Mouse (Mus musculus) ovary, postnatal 14 days (tissue): ENCODE results near the gene 2310033P09Rik.
A peak's percentile ranks its signal among the peaks of the same experiment; 100 is the strongest.

Experiments used
- DNase-seq: peaks from one replicate; pipeline ENCODE4 v3.0.0; 2022; ENCODE audit warnings: low spot score

The 2310033P09Rik gene

GRCm38 (mm10) chr11:59208153-59208831 lies at the start of gene 2310033P09Rik:
Gene 2310033P09Rik, plus strand, starts transcription at chr11:59208321.
- DNase-seq: peak; percentile 93

DNA sequence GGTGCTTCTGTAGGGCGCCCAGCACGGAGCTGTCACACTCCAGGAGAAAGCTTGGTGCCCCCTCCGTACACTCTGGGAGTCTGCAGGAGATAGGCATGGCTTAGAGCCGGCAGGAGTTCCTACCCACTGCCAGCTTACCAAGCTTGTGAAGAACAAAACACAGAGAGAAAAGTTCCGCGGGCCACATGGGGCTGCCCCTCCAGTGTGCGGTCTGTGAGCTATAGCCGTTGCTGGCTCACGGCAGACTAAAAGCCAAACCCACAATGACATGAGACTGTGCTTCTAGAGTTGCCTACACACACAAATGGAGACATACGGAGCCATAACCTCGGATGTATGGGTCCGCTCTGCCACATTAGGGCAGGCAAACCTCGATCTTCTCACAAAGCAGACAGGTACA lies 49.0 kb upstream of the 2310033P09Rik start:
- DNase-seq: no peak

DNA sequence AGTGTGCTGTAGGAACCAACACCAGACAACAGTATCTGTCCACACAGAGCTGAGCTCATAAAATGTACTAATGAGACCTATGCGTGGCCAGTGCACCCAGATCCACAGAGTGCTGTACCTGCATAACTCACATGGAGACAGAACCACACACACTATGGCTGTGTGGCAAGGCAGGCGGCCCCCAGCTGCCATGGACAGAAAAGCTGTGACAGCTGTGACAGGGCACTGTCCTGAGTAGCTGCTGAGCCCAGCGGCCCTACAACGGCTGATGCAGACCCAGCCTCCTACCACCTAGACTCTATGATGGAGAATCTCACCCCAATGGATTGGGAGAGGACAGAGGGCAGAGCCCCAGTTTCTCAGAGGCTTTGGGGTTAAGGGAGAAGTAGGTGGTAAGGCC lies 48.6 kb upstream of the 2310033P09Rik start:
- DNase-seq: no peak

GRCm38 (mm10) chr11:59161398-59161797 lies 46.7 kb upstream of the 2310033P09Rik start:
- no peak for DNase-seq

GRCm38 (mm10) chr11:59162443-59163254 lies 45.5 kb upstream of the 2310033P09Rik start:
- no peak for DNase-seq

GRCm38 (mm10) chr11:59163255-59164236 lies 44.6 kb upstream of the 2310033P09Rik start, which contains the start of gene Iba57:
Gene Iba57, minus strand, starts transcription at chr11:59163739.
- peak; percentile 92 for DNase-seq

DNA sequence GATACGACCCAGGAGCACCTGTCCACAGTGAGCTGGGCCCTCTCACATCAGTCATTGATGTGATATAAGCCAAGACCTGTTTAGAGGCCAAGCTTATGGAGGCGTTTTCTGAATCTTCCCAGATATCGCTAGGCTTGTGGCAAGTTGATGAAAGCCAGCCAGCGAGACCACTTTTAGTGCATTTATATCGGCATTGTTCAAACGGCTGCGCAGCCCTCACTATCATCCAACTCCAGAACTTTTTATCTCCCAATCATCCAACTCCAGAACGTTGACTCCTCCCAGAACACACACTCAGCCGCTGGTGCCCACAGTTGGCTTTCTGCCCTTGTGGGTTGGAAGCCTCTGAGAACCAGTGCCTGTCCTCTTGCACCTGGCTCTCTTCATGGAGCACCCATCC lies 43.7 kb upstream of the 2310033P09Rik start:
- DNase-seq: no peak

- DNase-seq: no peak
Observed at GRCm38 (mm10) chr11:59165616-59166241, 42.4 kb upstream of the 2310033P09Rik start.

- no peak for DNase-seq
Observed at GRCm38 (mm10) chr11:59169807-59170206, 38.3 kb upstream of the 2310033P09Rik start.

DNA sequence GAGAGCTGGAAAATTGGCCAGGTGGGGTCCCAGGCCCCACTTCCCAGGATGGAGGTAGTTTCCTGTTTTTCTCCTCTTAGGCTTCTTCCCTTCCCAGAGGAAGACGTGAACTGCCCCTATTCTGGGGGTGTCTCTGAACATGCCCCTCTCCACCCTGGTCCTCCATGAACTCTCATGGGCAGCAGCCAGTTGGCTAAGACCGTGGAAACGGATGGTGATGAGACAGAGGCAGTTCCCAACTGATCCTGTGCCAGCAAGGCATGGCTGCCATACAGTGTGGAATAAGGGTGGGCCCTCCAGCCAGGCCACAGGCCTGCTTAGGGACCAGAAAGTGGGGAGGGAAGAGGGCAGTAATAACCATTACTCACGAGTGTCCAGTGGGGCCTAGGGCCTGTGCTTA lies 37.6 kb upstream of the 2310033P09Rik start:
- DNase-seq: no peak

GRCm38 (mm10) chr11:59174189-59174838 lies 33.8 kb upstream of the 2310033P09Rik start:
- no peak for DNase-seq

DNA sequence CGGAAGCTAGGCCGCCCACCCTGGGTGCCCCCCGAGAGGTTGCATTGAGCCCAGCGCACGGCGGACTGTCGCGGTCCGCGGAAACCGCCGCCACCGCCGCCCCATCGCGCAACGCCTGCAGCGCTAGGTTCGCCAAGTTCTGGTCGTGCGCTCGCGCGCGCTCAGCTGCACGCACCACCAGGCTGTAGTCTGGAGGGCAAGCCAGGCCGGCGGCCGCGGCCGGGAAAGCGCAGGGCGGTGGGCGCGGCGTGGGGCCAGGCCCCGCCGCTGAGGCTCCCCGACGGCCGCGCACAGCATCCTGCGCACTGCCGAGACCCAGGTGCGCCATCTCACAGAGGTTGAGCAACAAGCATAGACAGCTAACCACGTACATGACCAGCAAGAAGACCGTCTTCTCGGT lies 31.6 kb upstream of the 2310033P09Rik start:
- no peak for DNase-seq

- DNase-seq: no peak
Observed at GRCm38 (mm10) chr11:59176921-59177320, 31.2 kb upstream of the 2310033P09Rik start.

DNA sequence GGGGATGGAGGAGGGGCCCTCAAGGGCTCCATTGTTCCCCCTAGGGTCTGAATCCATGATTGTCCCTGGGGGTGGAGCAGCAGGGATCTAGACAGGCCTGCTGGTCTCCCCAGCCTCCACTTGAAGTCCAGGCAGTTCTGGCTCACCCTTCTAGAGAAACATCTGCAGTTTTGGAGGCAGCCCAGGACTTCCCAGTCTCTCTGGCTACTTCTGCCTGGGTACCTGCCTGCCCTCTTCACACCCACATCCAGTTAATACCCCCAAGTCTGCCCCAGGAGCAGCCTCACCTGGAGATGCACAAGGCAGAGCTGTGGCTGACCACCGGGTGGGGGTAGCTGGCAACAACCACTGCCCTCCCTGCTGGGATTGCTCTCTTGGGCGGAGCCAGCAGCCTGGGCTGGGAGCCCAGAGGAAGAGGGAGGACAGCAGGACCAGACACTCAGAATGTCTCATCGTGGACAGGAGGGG lies 25.2 kb upstream of the 2310033P09Rik start, which contains the start of gene Gjc2:
Gene Gjc2 (minus strand): TSS at position 350 of the 468 bp plus-strand sequence.
- peak; percentile 56 for DNase-seq

GRCm38 (mm10) chr11:59183821-59184220 lies 24.3 kb upstream of the 2310033P09Rik start:
- peak; percentile 55 for DNase-seq

DNA sequence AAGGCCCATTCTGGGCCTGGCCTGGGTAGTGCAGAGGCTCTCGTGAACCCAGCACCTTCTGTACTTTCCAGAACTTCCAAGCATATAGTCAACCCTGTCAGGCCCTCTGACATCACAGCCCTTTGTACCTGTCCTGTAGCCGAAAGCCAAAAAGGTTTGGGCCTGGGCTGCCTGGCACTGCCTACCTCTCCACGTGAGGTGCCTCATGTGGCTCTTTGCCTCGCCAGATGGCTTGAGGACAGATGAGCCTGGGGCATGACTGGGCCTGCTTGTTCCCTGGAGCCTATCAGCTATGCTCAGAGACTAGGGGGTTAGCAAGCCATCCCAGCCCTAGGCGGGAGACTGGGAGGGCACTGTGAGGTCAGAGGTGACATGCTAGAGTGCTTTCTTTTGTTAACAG lies 22.6 kb upstream of the 2310033P09Rik start:
- no peak for DNase-seq

- DNase-seq: no peak
Observed at GRCm38 (mm10) chr11:59187706-59188105, 20.4 kb upstream of the 2310033P09Rik start.

- peak; percentile 71 for DNase-seq
Observed at GRCm38 (mm10) chr11:59191231-59192058, 16.7 kb upstream of the 2310033P09Rik start.

DNA sequence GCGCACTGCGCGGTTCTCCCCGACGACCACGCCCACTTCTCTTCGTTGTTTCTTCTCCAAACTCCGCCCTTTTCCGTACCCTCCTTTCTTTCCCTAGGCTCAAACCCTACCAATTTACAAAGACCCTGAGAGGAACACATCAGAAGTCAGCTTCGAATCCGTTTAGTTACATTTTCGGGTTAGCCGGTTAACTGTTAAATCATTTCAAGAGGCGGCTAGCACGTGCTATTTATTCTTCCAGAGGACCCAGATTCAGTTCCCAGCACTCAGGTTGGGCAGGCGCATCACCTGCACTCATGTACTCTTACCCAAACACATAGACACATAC lies 16.1 kb upstream of the 2310033P09Rik start, which contains the start of gene Guk1:
Gene Guk1 (minus strand): TSS at position 154 of the 328 bp plus-strand sequence.
- DNase-seq: no peak

- DNase-seq: no peak
Observed at GRCm38 (mm10) chr11:59196230-59196629, 11.9 kb upstream of the 2310033P09Rik start.
